Mouse (Mus musculus) spleen, adult 2 months (tissue): ENCODE measurements around the gene Eif2ak3. TPM values are rescaled to one million over a fixed set of nuclear protein-coding genes. Genes with fewer than 3 reads are reported as not detected.
A peak's percentile ranks its signal among the peaks of the same experiment; 100 is the strongest.

Source experiments
- DNase-seq, 2 experiments: peaks; one replicate each; pipeline versions ENCODE4 v3.0.0 to v3.0.0-alpha.2; 2012 to 2021; ENCODE audit warnings: low spot score in 2 of 2, low read depth in 1 of 2
- H3K27ac ChIP-seq: fragments of 200-500 bp; 2 replicates; pipeline ENCODE4 v1.5.1; 2012; ENCODE audit warnings: low read length, inconsistent platforms; ENCODE audit not compliant: insufficient read depth
- H3K27me3 ChIP-seq: fragments of 200-500 bp; 2 replicates; pipeline ENCODE4 v1.6.1; 2012; ENCODE audit warnings: mild to moderate bottlenecking, moderate library complexity, low read length, inconsistent platforms; ENCODE audit not compliant: control insufficient read depth, insufficient read depth
- H3K36me3 ChIP-seq: fragments of 200-500 bp; 2 replicates; pipeline ENCODE4 v1.6.1; 2012; ENCODE audit warnings: mild to moderate bottlenecking, low read length, inconsistent platforms; ENCODE audit not compliant: control insufficient read depth, insufficient read depth
- H3K4me1 ChIP-seq: fragments of 200-500 bp; 2 replicates; pipeline ENCODE4 v1.6.1; 2011; ENCODE audit warnings: inconsistent platforms; ENCODE audit not compliant: control insufficient read depth, insufficient read depth, insufficient read length
- H3K4me3 ChIP-seq: fragments of 200-500 bp; 2 replicates; pipeline ENCODE4 v1.5.1; 2011; ENCODE audit warnings: mild to moderate bottlenecking, inconsistent platforms; ENCODE audit not compliant: insufficient read depth, insufficient read length; ENCODE audit errors: extremely low read depth
- CTCF ChIP-seq: fragments of 200-500 bp; IDR thresholded peaks from 2 replicates; pipeline ENCODE4 v1.5.1; 2011; ENCODE audit warnings: mild to moderate bottlenecking, inconsistent platforms; ENCODE audit not compliant: insufficient read depth, insufficient read length, insufficient replicate concordance; ENCODE audit errors: extremely low read depth
- POLR2A ChIP-seq: fragments of 200-500 bp; IDR thresholded peaks from 2 replicates; pipeline ENCODE4 v1.6.1; 2011; ENCODE audit warnings: low read depth, low read length, inconsistent platforms
- WGBS: fragments of 180-500 bp; shearing (Covaris S2); methylation state at CpG from one replicate; pipeline ENCODE4 v1.1.7; 2018; 5-methylcytosine and 5-hydroxymethylcytosine counted together
- polyA plus RNA-seq: library from polyadenylated mRNA; depleted of rRNA; stranded (reverse); fragments of >200 nt; gene quantifications from 2 replicates; pipeline ENCODE4 v1.2.3, GENCODE M21; 2012

Gene Eif2ak3
- polyA plus RNA-seq, 1 experiment = 15.7 TPM

GRCm38 (mm10) chr6:70871511-70871980 is 27.2 kb downstream of the Eif2ak3 start:
- peak overlapping the region; percentile 78 for H3K27ac ChIP-seq
- peak; percentile 27 to 58 for DNase-seq
- no peak overlapping the region for H3K4me3 ChIP-seq
- H3K36me3 ChIP-seq = no peaks in the 10 kb centered on the region
- H3K27me3 ChIP-seq = no peaks in the 10 kb centered on the region
- TF ChIP-seq CTCF = no peak
- no peak for TF ChIP-seq POLR2A
- peaks cover 19% of the 10 kb centered on the region; the same call in 1 of the 2 replicates for H3K4me1 ChIP-seq
- WGBS = 20% methylated on average over 14 of the region's 14 CpGs

- peak in 1 of 2 experiments; percentile 70 for DNase-seq
- Histone ChIP-seq H3K27ac (peak overlapping the region; percentile 78), H3K4me1 (peaks cover 19% of the 10 kb centered on the region; the same call in 1 of the 2 replicates), H3K4me3 (peak overlapping the region; percentile 27; the same call in 1 of the 2 replicates), H3K27me3 (no peaks in the 10 kb centered on the region), H3K36me3 (no peaks in the 10 kb centered on the region; the same call in 1 of the 2 replicates)
- 43% methylated on average over 10 of the region's 10 CpGs for WGBS
- TF ChIP-seq POLR2A (no peak), CTCF (no peak)
Measured at GRCm38 (mm10) chr6:70872128-70872527, 27.8 kb downstream of the Eif2ak3 start.

- H3K27me3 ChIP-seq = no peaks in the 10 kb centered on the region
- H3K27ac ChIP-seq = no peak overlapping the region; the same call in 1 of the 2 replicates
- peaks cover 19% of the 10 kb centered on the region; the same call in 1 of the 2 replicates for H3K4me1 ChIP-seq
- TF ChIP-seq CTCF (no peak), POLR2A (no peak)
- no peak for DNase-seq
- 88% methylated on average over 7 of the region's 7 CpGs for WGBS
- H3K4me3 ChIP-seq = no peak overlapping the region
- H3K36me3 ChIP-seq = peaks cover 2% of the 10 kb centered on the region; the same call in 1 of the 2 replicates
Measured at GRCm38 (mm10) chr6:70872570-70872969, 28.3 kb downstream of the Eif2ak3 start.

GRCm38 (mm10) chr6:70874035-70874775 is 29.9 kb downstream of the Eif2ak3 start:
- Histone ChIP-seq H3K36me3 (peaks cover 10% of the 10 kb centered on the region), H3K4me1 (peaks cover 19% of the 10 kb centered on the region; the same call in 1 of the 2 replicates), H3K27me3 (no peaks in the 10 kb centered on the region), H3K4me3 (no peak overlapping the region), H3K27ac (no peak overlapping the region)
- 81% methylated on average over 5 of the region's 5 CpGs for WGBS
- peak in 1 of 2 experiments; percentile 7 for DNase-seq
- TF ChIP-seq POLR2A (no peak), CTCF (peak; percentile 3; the same call in 1 of the 2 replicates)

GRCm38 (mm10) chr6:70875017-70875416 is 30.7 kb downstream of the Eif2ak3 start:
- no peaks in the 10 kb centered on the region for H3K27me3 ChIP-seq
- H3K27ac ChIP-seq = no peak overlapping the region
- no peak for DNase-seq
- 86% methylated on average over 1 of the region's 1 CpGs for WGBS
- peaks cover 16% of the 10 kb centered on the region; the same call in 1 of the 2 replicates for H3K4me1 ChIP-seq
- no peak for TF ChIP-seq CTCF
- no peak for TF ChIP-seq POLR2A
- peaks cover 15% of the 10 kb centered on the region for H3K36me3 ChIP-seq
- no peak overlapping the region for H3K4me3 ChIP-seq

- TF ChIP-seq CTCF (peak; percentile 81; the same call in 1 of the 2 replicates), POLR2A (no peak)
- H3K4me1 ChIP-seq = no peaks in the 10 kb centered on the region
- H3K27me3 ChIP-seq = no peaks in the 10 kb centered on the region
- peaks cover 36% of the 10 kb centered on the region for H3K36me3 ChIP-seq
- H3K4me3 ChIP-seq = no peak overlapping the region
- no peak overlapping the region for H3K27ac ChIP-seq
- WGBS = 16% methylated on average over 5 of the region's 5 CpGs
- DNase-seq = peak; percentile 62 to 65
Measured at GRCm38 (mm10) chr6:70880714-70881304, 36.5 kb downstream of the Eif2ak3 start.
